Mouse (Mus musculus): ENCODE results near the gene AY074887. TPM values are rescaled to one million over a fixed set of nuclear protein-coding genes. Genes with fewer than 3 reads are reported as not detected.

Gene AY074887
- polyA plus RNA-seq (2012; ENCODE audit: low replicate concordance): not detected in 2 replicates

DNA sequence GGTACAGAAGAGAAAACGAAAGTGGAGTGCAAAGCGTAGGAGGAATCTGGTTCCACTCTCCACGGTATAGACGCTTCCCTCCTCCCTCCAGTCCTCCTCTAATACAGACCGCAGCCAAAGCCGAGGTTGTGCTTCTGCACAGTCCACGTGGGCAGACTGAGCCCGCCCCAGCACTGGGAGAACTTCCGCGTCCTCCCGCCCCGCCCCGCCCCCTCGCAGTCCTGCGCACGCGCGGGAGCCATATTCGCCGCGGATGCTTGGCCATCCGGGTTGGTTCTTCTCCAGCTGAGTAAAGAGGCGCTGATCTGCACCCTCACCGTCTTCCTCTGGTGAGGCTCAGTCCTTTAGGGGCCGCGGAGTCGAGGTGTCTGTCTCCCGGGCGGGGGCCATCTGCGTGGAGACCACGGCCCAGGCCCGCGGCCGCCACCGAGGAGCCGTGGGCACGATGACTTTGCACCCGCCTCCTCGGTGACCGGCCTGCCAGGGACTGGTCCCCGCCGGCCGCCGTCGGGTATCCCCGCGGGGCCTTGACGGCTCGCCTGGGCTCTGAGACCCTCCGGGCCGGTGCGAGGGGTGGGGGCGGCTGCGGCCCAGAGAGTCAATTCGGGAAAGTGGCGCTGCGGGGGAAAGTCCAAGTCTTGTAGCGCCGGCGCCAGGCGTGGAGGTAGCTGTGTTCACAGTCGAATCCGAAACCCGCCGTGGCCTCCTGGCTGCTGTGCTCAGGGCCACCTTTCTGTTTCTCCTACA lies at the start of gene AY074887, which contains the start of gene Psma4:
Gene AY074887, minus strand, starts transcription at position 424 of the 747 bp plus-strand sequence.
Gene Psma4, plus strand, starts transcription at position 216 of the 747 bp plus-strand sequence.

DNA sequence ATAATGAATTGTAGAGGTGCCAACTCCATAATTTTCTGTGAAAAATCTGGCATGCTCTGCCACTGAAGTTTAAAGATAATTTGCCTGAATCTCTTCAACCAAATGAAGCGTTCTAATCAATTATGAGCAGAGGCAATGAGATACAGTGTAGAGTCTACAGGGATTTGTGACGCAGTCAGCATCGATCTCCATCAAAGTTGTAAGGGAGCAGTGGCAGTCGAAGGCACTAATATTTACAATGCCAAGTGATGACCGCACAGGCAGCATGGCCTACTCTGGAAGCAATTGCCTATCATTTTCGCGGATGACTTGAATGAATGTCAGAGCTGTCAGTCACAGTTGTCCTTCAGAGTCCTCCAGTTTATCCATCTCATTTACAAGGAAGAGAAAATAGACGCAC lies 29.9 kb upstream of the AY074887 start, which contains the start of gene Chrna5:
Gene Chrna5, plus strand, starts transcription at position 207 of the 400 bp plus-strand sequence.

DNA sequence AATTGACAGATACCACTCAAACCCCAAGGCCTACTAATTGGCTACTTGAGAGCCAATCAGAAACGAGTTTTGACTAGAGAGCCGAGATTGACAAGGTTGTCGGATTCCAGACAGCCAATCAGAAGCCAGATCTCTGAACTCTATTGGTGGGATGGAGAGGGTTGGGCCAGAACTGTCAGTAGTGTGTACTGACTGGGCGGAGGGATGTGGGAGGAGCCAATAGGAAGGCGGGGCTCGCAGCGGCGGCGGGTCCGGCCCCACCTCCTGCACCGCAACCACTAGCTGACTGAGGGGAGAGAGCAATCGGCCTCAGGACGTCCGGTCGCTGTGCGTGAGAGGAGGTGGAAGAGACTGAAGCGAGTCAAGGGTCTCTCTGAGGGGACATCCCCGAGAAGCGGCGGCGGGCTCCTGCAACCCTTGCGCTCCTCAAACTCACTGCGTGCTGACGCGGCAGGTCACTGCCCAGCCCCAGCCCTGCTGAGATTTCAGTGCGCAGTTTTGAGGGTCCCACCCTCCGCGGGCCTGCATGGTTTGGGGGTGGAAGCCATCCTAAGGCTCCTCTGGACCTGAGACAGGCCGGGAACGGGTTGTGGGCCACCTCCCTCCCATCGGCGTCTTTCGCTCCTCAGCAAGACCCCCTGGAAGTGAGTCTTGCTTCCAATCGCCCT lies 33.7 kb downstream of the AY074887 start, which contains the start of gene Hykk:
Gene Hykk, plus strand, starts transcription at position 274 of the 668 bp plus-strand sequence.

Other genes with a start within 250 kb of the AY074887 start
- 2.3 and 39.0 TPM in 2 replicates for gene Wdr61, start 216.5 kb downstream of the AY074887 start, polyA plus RNA-seq (2012; ENCODE audit: low replicate concordance)
- not detected in 2 replicates for gene Crabp1, start 186.2 kb downstream of the AY074887 start, polyA plus RNA-seq (2012; ENCODE audit: low replicate concordance)
- gene Ireb2, start 87.2 kb downstream of the AY074887 start, polyA plus RNA-seq (2012; ENCODE audit: low replicate concordance): 0.34 and 1.4 TPM in 2 replicates
- 0.39 TPM in 1 of 2 replicates, not detected in the other for gene Hykk, start 33.7 kb downstream of the AY074887 start, polyA plus RNA-seq (2012; ENCODE audit: low replicate concordance)
- 1.4 and 3.9 TPM in 2 replicates for gene Psma4, start 208 bp downstream of the AY074887 start, polyA plus RNA-seq (2012; ENCODE audit: low replicate concordance)
- gene Chrna5, start 29.9 kb upstream of the AY074887 start, polyA plus RNA-seq (2012; ENCODE audit: low replicate concordance): not detected in 2 replicates
- not detected in 2 replicates for gene Chrna3, start 75.6 kb upstream of the AY074887 start, polyA plus RNA-seq (2012; ENCODE audit: low replicate concordance)
- 0.05 and 0.06 TPM in 2 replicates for gene Chrnb4, start 97.8 kb upstream of the AY074887 start, polyA plus RNA-seq (2012; ENCODE audit: low replicate concordance)
- 45.6 and 61.4 TPM in 2 replicates for gene Ube2q2, start 197.9 kb upstream of the AY074887 start, polyA plus RNA-seq (2012; ENCODE audit: low replicate concordance)